Mouse (Mus musculus) kidney, adult 2 months (tissue): ENCODE measurements around the gene H2-T3. TPM values are rescaled to one million over a fixed set of nuclear protein-coding genes. Genes with fewer than 3 reads are reported as not detected.
"Not testable (repeated sequence)": the region's sequence is repeated elsewhere in the genome, so short reads cannot be mapped to it uniquely, and the experiment has no call there.

Source experiments
- DNase-seq: peaks from one replicate; pipeline ENCODE4 v3.0.0; 2021
- H3K27ac ChIP-seq: fragments of 200-500 bp; 2 replicates; pipeline ENCODE4 v1.5.1; 2012; ENCODE audit warnings: low read depth, low read length, control low read depth, inconsistent platforms; ENCODE audit not compliant: insufficient read depth
- H3K27me3 ChIP-seq: fragments of 200-500 bp; replicated peaks from 2 replicates; pipeline ENCODE4 v1.6.1; 2012; ENCODE audit warnings: mild to moderate bottlenecking, moderate library complexity, low read length, inconsistent platforms; ENCODE audit not compliant: control insufficient read depth, insufficient read depth
- H3K36me3 ChIP-seq: fragments of 200-500 bp; 2 replicates; pipeline ENCODE4 v1.6.1; 2012; ENCODE audit warnings: mild to moderate bottlenecking, moderate library complexity, low read length, inconsistent platforms; ENCODE audit not compliant: control insufficient read depth, insufficient read depth
- H3K4me1 ChIP-seq: fragments of 200-500 bp; 2 replicates; pipeline ENCODE4 v1.6.1; 2011; ENCODE audit warnings: low read length; ENCODE audit not compliant: control insufficient read depth, insufficient read depth
- H3K4me3 ChIP-seq: fragments of 200-500 bp; 2 replicates; pipeline ENCODE4 v1.5.1; 2011; ENCODE audit warnings: mild to moderate bottlenecking, low read depth, low read length, control low read depth; ENCODE audit not compliant: insufficient read depth
- CTCF ChIP-seq: fragments of 200-500 bp; conservative IDR thresholded peaks from 2 replicates; pipeline ENCODE4 v1.5.1; 2011; ENCODE audit warnings: low read depth, mild to moderate bottlenecking, control low read depth, low read length, moderate library complexity, mixed read lengths; ENCODE audit not compliant: insufficient read depth, insufficient read length
- POLR2A ChIP-seq: fragments of 200-500 bp; IDR thresholded peaks from one replicate; pipeline ENCODE4 v1.6.1; 2011; ENCODE audit warnings: low read depth, low read length, control low read depth
- WGBS: fragments of 180-500 bp; shearing (Covaris S2); methylation state at CpG from one replicate; pipeline ENCODE4 v1.1.7; 2018; 5-methylcytosine and 5-hydroxymethylcytosine counted together
- polyA plus RNA-seq: library from polyadenylated mRNA; depleted of rRNA; stranded (reverse); fragments of >200 nt; gene quantifications from 2 replicates; pipeline ENCODE4 v1.2.3, GENCODE M21; 2012

Gene H2-T3
- polyA plus RNA-seq, 1 experiment: not detected

- 2% methylated on average over 51 of the region's 51 CpGs for WGBS
- no peak overlapping the region for H3K27ac ChIP-seq
These were observed 22.6 kb downstream of the H2-T3 start for GRCm38 (mm10) chr17:36167306-36168038.

GRCm38 (mm10) chr17:36166901-36167300 lies 23.2 kb downstream of the H2-T3 start:
- H3K36me3 ChIP-seq, H3K27me3 ChIP-seq, DNase-seq, H3K4me1 ChIP-seq, H3K4me3 ChIP-seq, H3K27ac ChIP-seq: not testable (repeated sequence)
- 36% methylated on average over 2 of the region's 2 CpGs for WGBS

More at GRCm38 (mm10) chr17:36167306-36168038, 22.6 kb downstream of the H2-T3 start:
- DNase-seq: peak; percentile 29
- Histone ChIP-seq H3K36me3 (no peaks in the 10 kb centered on the region), H3K4me1 (0 out of 2 replicates have a peak, but pooled peaks cover 2% of the 10 kb centered on the region), H3K4me3 (peak overlapping the region; percentile 67), H3K27me3 (peaks cover 3% of the 10 kb centered on the region; the same call in 1 of the 2 replicates)
- TF ChIP-seq CTCF: no peak
- TF ChIP-seq POLR2A: no peak

GRCm38 (mm10) chr17:36161129-36162051 lies 28.7 kb downstream of the H2-T3 start:
- no peak overlapping the region for H3K27ac ChIP-seq
- H3K4me3 ChIP-seq: peak overlapping the region; percentile 2; the same call in 1 of the 2 replicates
- no peak for DNase-seq
- 0 out of 2 replicates have a peak, but pooled peaks cover 5% of the 10 kb centered on the region for H3K27me3 ChIP-seq
- TF ChIP-seq CTCF (no peak), POLR2A (no peak)
- H3K4me1 ChIP-seq: 0 out of 2 replicates have a peak, but pooled peaks cover 2% of the 10 kb centered on the region
- H3K36me3 ChIP-seq: no peaks in the 10 kb centered on the region
- WGBS: 2% methylated on average over 56 of the region's 56 CpGs

- not testable (repeated sequence) for H3K36me3 ChIP-seq, H3K4me1 ChIP-seq, H3K27me3 ChIP-seq, H3K27ac ChIP-seq, DNase-seq, H3K4me3 ChIP-seq
- WGBS: 15% methylated on average over 11 of the region's 11 CpGs
These were observed 31.8 kb downstream of the H2-T3 start for GRCm38 (mm10) chr17:36158264-36158663.

GRCm38 (mm10) chr17:36157782-36158181 lies 32.3 kb downstream of the H2-T3 start:
- H3K27ac ChIP-seq, H3K36me3 ChIP-seq, H3K27me3 ChIP-seq, H3K4me3 ChIP-seq, H3K4me1 ChIP-seq: not testable (repeated sequence)
- peak; percentile 20 for DNase-seq
- WGBS: 3% methylated on average over 36 of the region's 36 CpGs

GRCm38 (mm10) chr17:36154271-36155149 lies 35.6 kb downstream of the H2-T3 start:
- Histone ChIP-seq H3K4me3 (no peak overlapping the region), H3K27ac (no peak overlapping the region), H3K27me3 (0 out of 2 replicates have a peak, but pooled peaks cover 3% of the 10 kb centered on the region), H3K36me3 (no peaks in the 10 kb centered on the region), H3K4me1 (0 out of 2 replicates have a peak, but pooled peaks cover 2% of the 10 kb centered on the region)
- TF ChIP-seq CTCF (no peak), POLR2A (no peak)
- no peak for DNase-seq
- 21% methylated on average over 3 of the region's 3 CpGs for WGBS

GRCm38 (mm10) chr17:36151200-36151599 lies 38.9 kb downstream of the H2-T3 start:
- H3K27ac ChIP-seq: not testable (repeated sequence)
- WGBS: 28% methylated on average over 4 of the region's 4 CpGs
- DNase-seq: peak; percentile 27

GRCm38 (mm10) chr17:36148468-36148867 lies 41.6 kb downstream of the H2-T3 start:
- H3K27ac ChIP-seq, H3K27me3 ChIP-seq: not testable (repeated sequence)

More at GRCm38 (mm10) chr17:36151200-36151599, 38.9 kb downstream of the H2-T3 start:
- H3K36me3 ChIP-seq, H3K27me3 ChIP-seq, H3K4me3 ChIP-seq, H3K4me1 ChIP-seq: not testable (repeated sequence)

GRCm38 (mm10) chr17:36146937-36147336 lies 43.1 kb downstream of the H2-T3 start:
- not testable (repeated sequence) for DNase-seq, H3K27me3 ChIP-seq, H3K4me1 ChIP-seq, H3K36me3 ChIP-seq, H3K27ac ChIP-seq, H3K4me3 ChIP-seq
- 77% methylated on average over 1 of the region's 1 CpGs for WGBS

More at GRCm38 (mm10) chr17:36148468-36148867, 41.6 kb downstream of the H2-T3 start:
- H3K36me3 ChIP-seq, DNase-seq, H3K4me1 ChIP-seq, H3K4me3 ChIP-seq: not testable (repeated sequence)
- WGBS: 93% methylated on average over 5 of the region's 5 CpGs

- H3K27me3 ChIP-seq, H3K27ac ChIP-seq, H3K4me1 ChIP-seq, H3K36me3 ChIP-seq, DNase-seq: not testable (repeated sequence)
- H3K4me3 ChIP-seq: peak overlapping the region; percentile 41; the same call in 1 of the 2 replicates
- 7% methylated on average over 13 of the region's 13 CpGs for WGBS
These were observed 44.3 kb downstream of the H2-T3 start for GRCm38 (mm10) chr17:36145861-36146156.
